Mouse (Mus musculus): ENCODE measurements around the gene Zranb1.
A peak's percentile ranks its signal among the peaks of the same experiment; 100 is the strongest.

The Zranb1 gene

GRCm38 (mm10) chr7:132999061-132999460 lies 68.1 kb downstream of the Zranb1 start:
- no peak for DNase-seq (ENCODE audit: low read depth, low spot score)

- no peak for DNase-seq (ENCODE audit: low read depth, low spot score)
Observed at GRCm38 (mm10) chr7:133001388-133001787, 70.4 kb downstream of the Zranb1 start.

- DNase-seq (ENCODE audit: low read depth, low spot score), result no peak
Observed at GRCm38 (mm10) chr7:133002271-133002670, 71.3 kb downstream of the Zranb1 start.

- DNase-seq (ENCODE audit: low read depth, low spot score), result peak; percentile 67
Observed at GRCm38 (mm10) chr7:133003421-133003820, 72.5 kb downstream of the Zranb1 start.

- no peak for DNase-seq (ENCODE audit: low read depth, low spot score)
Observed at GRCm38 (mm10) chr7:133005772-133006171, 74.8 kb downstream of the Zranb1 start.

- no peak for DNase-seq (ENCODE audit: low read depth, low spot score)
Observed at GRCm38 (mm10) chr7:133007343-133007742, 76.4 kb downstream of the Zranb1 start.

- no peak for DNase-seq (ENCODE audit: low read depth, low spot score)
Observed at GRCm38 (mm10) chr7:133008663-133009062, 77.7 kb downstream of the Zranb1 start.

- DNase-seq (ENCODE audit: low read depth, low spot score), result no peak
Observed at GRCm38 (mm10) chr7:133009676-133010075, 78.7 kb downstream of the Zranb1 start.

- DNase-seq (ENCODE audit: low read depth, low spot score), result no peak
Observed at GRCm38 (mm10) chr7:133010477-133010876, 79.5 kb downstream of the Zranb1 start.

- no peak for DNase-seq (ENCODE audit: low read depth, low spot score)
Observed at GRCm38 (mm10) chr7:133011191-133011590, 80.2 kb downstream of the Zranb1 start.

- no peak for DNase-seq (ENCODE audit: low read depth, low spot score)
Observed at GRCm38 (mm10) chr7:133011611-133012010, 80.7 kb downstream of the Zranb1 start.

GRCm38 (mm10) chr7:133012637-133013366 lies 81.9 kb downstream of the Zranb1 start:
- no peak for DNase-seq (ENCODE audit: low read depth, low spot score)

GRCm38 (mm10) chr7:133013923-133014322 lies 83.0 kb downstream of the Zranb1 start:
- no peak for DNase-seq (ENCODE audit: low read depth, low spot score)

- no peak for DNase-seq (ENCODE audit: low read depth, low spot score)
Observed at GRCm38 (mm10) chr7:133014631-133015030, 83.7 kb downstream of the Zranb1 start.

- no peak for DNase-seq (ENCODE audit: low read depth, low spot score)
Observed at GRCm38 (mm10) chr7:133015416-133016070, 84.6 kb downstream of the Zranb1 start.

GRCm38 (mm10) chr7:133018961-133019360 lies 88.0 kb downstream of the Zranb1 start:
- DNase-seq (ENCODE audit: low read depth, low spot score), result no peak

GRCm38 (mm10) chr7:133019481-133020020 lies 88.6 kb downstream of the Zranb1 start:
- no peak for DNase-seq (ENCODE audit: low read depth, low spot score)

GRCm38 (mm10) chr7:133024694-133025093 lies 93.8 kb downstream of the Zranb1 start:
- no peak for DNase-seq (ENCODE audit: low read depth, low spot score)

GRCm38 (mm10) chr7:133027930-133028329 lies 97.0 kb downstream of the Zranb1 start:
- no peak for DNase-seq (ENCODE audit: low read depth, low spot score)

GRCm38 (mm10) chr7:133029004-133029403 lies 98.1 kb downstream of the Zranb1 start:
- DNase-seq (ENCODE audit: low read depth, low spot score), result no peak

- no peak for DNase-seq (ENCODE audit: low read depth, low spot score)
Observed at GRCm38 (mm10) chr7:133029496-133030047, 98.6 kb downstream of the Zranb1 start.

- peak; percentile 41 for DNase-seq (ENCODE audit: low read depth, low spot score)
Observed at GRCm38 (mm10) chr7:133032589-133033203, 101.8 kb downstream of the Zranb1 start.

Data from A20 (cell line).